Mouse (Mus musculus) ES-Bruce4 (cell line): ENCODE measurements at regions not wholly inside any gene's neighbourhood (a gene's known extent, or its start where the extent isn't known, plus 50 kb on each side); places are given as distances from the start of the nearest gene placed in this dataset.
"Not testable (repeated sequence)": the region's sequence is repeated elsewhere in the genome, so short reads cannot be mapped to it uniquely, and the experiment has no call there.

Experiments
- H3K27ac ChIP-seq: 2 replicates; pipeline ENCODE4 v1.5.1; 2012; ENCODE audit warnings: low read length, inconsistent platforms; ENCODE audit not compliant: insufficient read depth
- H3K27me3 ChIP-seq: 2 replicates; pipeline ENCODE4 v1.6.1; 2012; ENCODE audit warnings: mild to moderate bottlenecking, low read length, inconsistent platforms; ENCODE audit not compliant: control insufficient read depth, poor library complexity, insufficient read depth, severe bottlenecking
- H3K36me3 ChIP-seq: 2 replicates; pipeline ENCODE4 v1.6.1; 2012; ENCODE audit warnings: inconsistent platforms, mild to moderate bottlenecking, low read length, moderate library complexity; ENCODE audit not compliant: control insufficient read depth, poor library complexity, insufficient read depth, severe bottlenecking
- H3K4me1 ChIP-seq: one replicate; pipeline ENCODE4 v1.8.1; 2011; ENCODE audit warnings: low read length; ENCODE audit not compliant: control insufficient read depth, insufficient read depth
- H3K4me3 ChIP-seq: 2 replicates; pipeline ENCODE4 v1.5.1; 2011; ENCODE audit warnings: low read depth, mild to moderate bottlenecking, low read length
- H3K9ac ChIP-seq: 2 replicates; pipeline ENCODE4 v1.6.1; 2012; ENCODE audit warnings: low read depth, mild to moderate bottlenecking, inconsistent platforms; ENCODE audit not compliant: poor library complexity, severe bottlenecking
- H3K9me3 ChIP-seq: replicated peaks from 2 replicates; pipeline ENCODE4 v1.6.1; 2012; ENCODE audit warnings: mild to moderate bottlenecking, low read length, inconsistent platforms; ENCODE audit not compliant: control insufficient read depth, poor library complexity, insufficient read depth, severe bottlenecking
- CTCF ChIP-seq: IDR thresholded peaks from one replicate; pipeline ENCODE4 v1.8.1; 2011; ENCODE audit warnings: low read depth, low read length
- EP300 ChIP-seq: IDR thresholded peaks from 2 replicates; pipeline ENCODE4 v1.6.1; 2011; ENCODE audit warnings: low read depth, low read length; ENCODE audit not compliant: insufficient read depth
- POLR2A ChIP-seq: IDR thresholded peaks from one replicate; pipeline ENCODE4 v1.8.1; 2011; ENCODE audit warnings: low read length; ENCODE audit not compliant: insufficient read depth

GRCm38 (mm10) chr3:53761514-53762075, 83.3 kb upstream of the Gm10985 start:
- no peaks in the 10 kb centered on the region for H3K4me1 ChIP-seq
- H3K27me3 ChIP-seq, result no peaks in the 10 kb centered on the region
- no peak overlapping the region for H3K27ac ChIP-seq
- no peak overlapping the region for H3K9ac ChIP-seq
- no peak for TF ChIP-seq POLR2A
- TF ChIP-seq EP300, result no peak
- TF ChIP-seq CTCF, result no peak
- no peak overlapping the region for H3K4me3 ChIP-seq
- no peaks in the 10 kb centered on the region for H3K36me3 ChIP-seq
- no peaks in the 10 kb centered on the region for H3K9me3 ChIP-seq

GRCm38 (mm10) chr3:53756115-53756853, 88.6 kb upstream of the Gm10985 start:
- H3K9me3 ChIP-seq, result no peaks in the 10 kb centered on the region
- H3K4me1 ChIP-seq, result no peaks in the 10 kb centered on the region
- no peaks in the 10 kb centered on the region for H3K36me3 ChIP-seq
- no peak overlapping the region for H3K9ac ChIP-seq
- H3K27me3 ChIP-seq, result no peaks in the 10 kb centered on the region
- no peak overlapping the region for H3K27ac ChIP-seq
- H3K4me3 ChIP-seq, result no peak overlapping the region
- TF ChIP-seq CTCF, result no peak
- no peak for TF ChIP-seq POLR2A
- TF ChIP-seq EP300, result no peak

GRCm38 (mm10) chr3:53737161-53737560, 80.0 kb upstream of the Frem2 start:
- Histone ChIP-seq H3K27me3 (no peaks in the 10 kb centered on the region; the same call in none of the 2 replicates), H3K9ac (no peak overlapping the region), H3K36me3 (no peaks in the 10 kb centered on the region), H3K27ac (no peak overlapping the region), H3K4me3 (no peak overlapping the region), H3K9me3 (no peaks in the 10 kb centered on the region), H3K4me1 (no peaks in the 10 kb centered on the region)
- TF ChIP-seq EP300 (no peak), CTCF (no peak), POLR2A (no peak)

- not testable (repeated sequence) for H3K9me3 ChIP-seq, H3K27me3 ChIP-seq, H3K4me1 ChIP-seq, H3K36me3 ChIP-seq, H3K4me3 ChIP-seq, H3K9ac ChIP-seq, H3K27ac ChIP-seq
Observed at GRCm38 (mm10) chr3:53735607-53736006, 78.5 kb upstream of the Frem2 start.

- Histone ChIP-seq H3K4me1 (no peaks in the 10 kb centered on the region), H3K9ac (no peak overlapping the region), H3K36me3 (no peaks in the 10 kb centered on the region), H3K27me3 (no peaks in the 10 kb centered on the region; the same call in 1 of the 2 replicates), H3K4me3 (no peak overlapping the region), H3K27ac (no peak overlapping the region), H3K9me3 (no peaks in the 10 kb centered on the region)
- TF ChIP-seq EP300 (no peak), POLR2A (no peak), CTCF (no peak)
Observed at GRCm38 (mm10) chr3:53735147-53735546, 78.0 kb upstream of the Frem2 start.

- H3K27me3 ChIP-seq, result no peaks in the 10 kb centered on the region; the same call in 1 of the 2 replicates
- no peaks in the 10 kb centered on the region for H3K9me3 ChIP-seq
- H3K9ac ChIP-seq, result no peak overlapping the region
- H3K36me3 ChIP-seq, result no peaks in the 10 kb centered on the region
- TF ChIP-seq CTCF (no peak), EP300 (no peak), POLR2A (no peak)
- no peaks in the 10 kb centered on the region for H3K4me1 ChIP-seq
- no peak overlapping the region for H3K27ac ChIP-seq
- no peak overlapping the region for H3K4me3 ChIP-seq
Observed at GRCm38 (mm10) chr3:53730440-53730839, 73.3 kb upstream of the Frem2 start.
